Mouse (Mus musculus) layer of hippocampus, adult 2 months (tissue): ENCODE measurements around the gene Krt86. TPM values are rescaled to one million over a fixed set of nuclear protein-coding genes. Genes with fewer than 3 reads are reported as not detected.

Experiments used
- DNase-seq, 2 experiments: peaks; one replicate each; pipeline ENCODE4 v3.0.0; 2022; ENCODE audit warnings: low spot score in 2 of 2
- H3K27ac ChIP-seq: fragments of 200-600 bp; 2 replicates; pipeline ENCODE4 v1.8.1; 2022
- H3K4me3 ChIP-seq: fragments of 200-600 bp; 2 replicates; pipeline ENCODE4 v1.8.1; 2022; ENCODE audit warnings: mild to moderate bottlenecking
- CTCF ChIP-seq: fragments of 200-600 bp; conservative IDR thresholded peaks from 2 replicates; pipeline ENCODE4 v1.8.1; 2022; ENCODE audit warnings: antibody characterized with exemption, mild to moderate bottlenecking, moderate library complexity
- total RNA-seq, 2 experiments: library from RNA; stranded (reverse); gene quantifications; 2 replicates each; pipeline ENCODE4 v1.2.3; 2021

Krt86 gene
- total RNA-seq, 2 experiments from 2014 or later = not detected

GRCm38 (mm10) chr15:101469093-101469492 is 4.2 kb upstream of the Krt86 start:
- no peak overlapping the region for H3K27ac ChIP-seq
- no peak for TF ChIP-seq CTCF
- H3K4me3 ChIP-seq = no peak overlapping the region
- no peak for DNase-seq

DNA sequence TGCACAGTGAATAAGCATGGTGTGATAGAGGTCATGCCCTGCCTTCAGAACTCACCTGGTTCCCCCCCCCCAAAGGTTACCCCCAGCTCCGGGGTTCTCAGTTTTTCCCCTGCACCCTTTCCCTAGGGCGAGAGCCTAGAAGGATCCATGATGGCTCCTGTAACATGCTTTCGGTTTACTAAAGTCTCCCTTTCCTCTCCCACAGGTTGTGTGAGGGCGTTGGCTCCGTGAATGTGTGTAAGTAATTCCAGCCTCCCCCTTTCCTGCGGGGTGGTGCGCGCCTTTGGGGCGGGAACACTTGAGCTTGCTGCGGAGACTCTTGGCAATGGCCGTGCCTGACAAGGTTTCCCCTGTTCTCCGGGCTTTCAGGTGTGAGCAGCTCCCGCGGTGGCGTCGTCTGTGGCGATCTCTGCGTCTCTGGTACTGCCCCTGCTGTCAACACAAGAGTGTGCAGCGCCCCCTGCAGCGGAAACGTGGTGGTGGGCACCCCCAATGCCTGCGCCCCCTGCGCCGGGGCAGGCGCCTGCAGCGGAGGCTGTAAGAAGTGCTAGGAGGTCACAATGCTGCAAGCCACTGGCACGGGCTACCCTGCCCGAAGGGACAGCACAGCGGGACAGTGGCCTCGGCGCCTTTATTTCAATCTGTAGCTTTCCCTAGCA is 5.9 kb downstream of the Krt86 start:
- peak overlapping the region; percentile 32 for H3K4me3 ChIP-seq
- peak; percentile 79 for TF ChIP-seq CTCF

DNA sequence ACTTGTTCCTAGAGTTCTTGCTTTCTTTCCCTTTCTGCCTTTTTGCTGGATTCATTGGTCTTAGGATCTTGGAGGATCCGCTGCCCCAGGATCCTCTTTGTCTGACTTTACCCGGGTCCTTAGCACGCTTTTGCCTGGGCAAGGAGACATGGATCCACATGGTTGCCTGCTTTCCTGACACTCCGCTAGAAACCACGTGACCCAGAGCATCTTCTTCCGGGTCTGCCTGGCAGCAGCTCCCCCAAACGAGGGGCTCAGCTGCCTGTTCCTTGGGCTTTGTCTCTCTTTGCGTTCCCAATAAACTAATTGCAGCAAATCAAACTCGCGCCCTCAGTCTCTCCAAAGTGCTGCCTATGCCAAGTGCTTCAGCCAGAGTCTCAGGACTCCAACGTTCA is 6.4 kb downstream of the Krt86 start:
- DNase-seq = no peak
- H3K27ac ChIP-seq = no peak overlapping the region
- TF ChIP-seq CTCF = no peak
- peak overlapping the region; percentile 32 for H3K4me3 ChIP-seq

More for the DNA sequence above, 5.9 kb downstream of the Krt86 start:
- peak; percentile 9 to 56 for DNase-seq
- no peak overlapping the region for H3K27ac ChIP-seq

GRCm38 (mm10) chr15:101482056-101482455 is 8.8 kb downstream of the Krt86 start:
- no peak overlapping the region for H3K27ac ChIP-seq
- H3K4me3 ChIP-seq = no peak overlapping the region
- DNase-seq = no peak
- no peak for TF ChIP-seq CTCF

GRCm38 (mm10) chr15:101483646-101484045 is 10.4 kb downstream of the Krt86 start:
- Histone ChIP-seq H3K27ac (no peak overlapping the region), H3K4me3 (no peak overlapping the region)
- no peak for TF ChIP-seq CTCF
- no peak for DNase-seq

GRCm38 (mm10) chr15:101484939-101485338 is 11.7 kb downstream of the Krt86 start:
- TF ChIP-seq CTCF = no peak
- Histone ChIP-seq H3K4me3 (no peak overlapping the region), H3K27ac (no peak overlapping the region)
- no peak for DNase-seq

DNA sequence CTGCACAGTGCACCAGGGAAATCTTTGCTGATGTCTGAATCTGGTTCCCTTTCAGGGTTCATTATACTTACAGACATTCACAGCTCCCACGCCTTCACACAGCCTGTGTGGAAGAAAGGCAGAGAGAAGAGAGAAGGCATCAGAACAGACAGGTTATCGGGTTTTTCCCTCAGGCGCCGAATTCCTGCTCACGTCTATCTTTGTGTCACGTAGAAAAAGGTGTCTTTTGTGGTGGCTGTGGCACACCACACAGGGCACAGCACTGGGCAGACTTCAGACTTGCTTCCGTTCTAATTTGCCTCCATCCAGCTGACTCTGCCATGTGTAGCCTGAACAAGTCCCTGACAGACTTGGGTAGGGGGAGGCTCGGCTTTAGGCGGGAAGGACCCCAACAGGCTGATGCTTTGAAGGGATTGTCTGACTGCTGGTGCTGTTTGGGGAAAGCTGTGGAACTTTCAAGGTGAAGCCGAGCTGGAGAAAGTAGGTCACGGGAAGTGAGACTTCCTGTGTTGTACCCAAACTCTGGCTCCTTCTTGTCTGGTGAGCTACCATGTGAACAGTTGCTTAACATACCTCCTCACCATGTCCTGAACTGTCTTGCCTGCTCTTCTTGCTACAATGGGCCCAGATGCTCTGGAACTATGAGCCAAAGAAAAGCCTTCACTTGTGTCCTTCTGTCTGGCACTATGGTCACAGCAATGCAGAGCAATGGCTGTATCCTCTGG is 12.8 kb downstream of the Krt86 start:
- DNase-seq = peak in 1 of 2 experiments; percentile 8
- H3K4me3 ChIP-seq = no peak overlapping the region
- no peak overlapping the region for H3K27ac ChIP-seq
- TF ChIP-seq CTCF = no peak

DNA sequence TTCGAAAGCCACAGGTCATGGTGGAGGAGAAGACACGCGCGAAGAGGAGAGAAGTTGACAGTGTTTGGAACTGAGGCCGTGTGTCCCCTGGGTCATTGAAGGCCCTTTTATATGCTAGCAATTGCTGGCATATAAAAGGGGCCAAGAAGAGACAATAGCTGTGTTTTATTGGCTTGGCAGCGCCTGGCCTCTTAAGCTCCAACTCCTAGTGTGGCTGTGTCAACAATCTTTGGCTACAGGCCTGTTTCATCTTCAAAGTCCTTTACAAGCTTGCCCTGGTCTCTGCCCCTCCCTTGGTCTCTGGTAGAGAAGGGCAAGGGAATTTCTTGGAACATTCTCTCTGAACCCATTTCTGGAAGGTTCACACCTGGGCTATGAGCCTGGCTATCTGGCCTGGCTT is 18.2 kb downstream of the Krt86 start, which contains the start of gene Krt83:
Gene Krt83 (minus strand): TSS at position 82 of the 400 bp plus-strand sequence.
- H3K27ac ChIP-seq = no peak within 1 kb of the TSS
- DNase-seq = no peak
- TF ChIP-seq CTCF = no peak
- no peak within 1 kb of the TSS for H3K4me3 ChIP-seq

DNA sequence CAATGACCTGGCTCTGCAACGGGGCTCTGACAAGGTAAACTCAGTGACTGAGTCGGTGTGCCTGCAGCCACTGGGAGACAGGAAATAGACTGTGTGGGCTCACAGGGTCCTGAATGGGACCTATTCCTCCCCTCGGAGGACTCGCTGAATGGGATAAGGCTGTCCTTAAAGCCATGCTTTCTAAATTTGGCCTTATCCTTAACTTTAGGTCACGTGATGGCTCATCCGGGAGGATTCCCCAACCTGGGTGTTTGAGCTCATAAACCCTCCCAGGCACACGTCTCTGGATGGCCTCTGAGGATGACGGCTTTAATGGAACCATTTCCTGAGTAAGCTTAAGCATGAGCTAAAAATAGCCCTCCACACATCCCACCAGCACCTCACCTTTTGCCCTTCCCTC is 19.4 kb downstream of the Krt86 start:
- no peak overlapping the region for H3K4me3 ChIP-seq
- no peak for DNase-seq
- no peak for TF ChIP-seq CTCF
- no peak overlapping the region for H3K27ac ChIP-seq

DNA sequence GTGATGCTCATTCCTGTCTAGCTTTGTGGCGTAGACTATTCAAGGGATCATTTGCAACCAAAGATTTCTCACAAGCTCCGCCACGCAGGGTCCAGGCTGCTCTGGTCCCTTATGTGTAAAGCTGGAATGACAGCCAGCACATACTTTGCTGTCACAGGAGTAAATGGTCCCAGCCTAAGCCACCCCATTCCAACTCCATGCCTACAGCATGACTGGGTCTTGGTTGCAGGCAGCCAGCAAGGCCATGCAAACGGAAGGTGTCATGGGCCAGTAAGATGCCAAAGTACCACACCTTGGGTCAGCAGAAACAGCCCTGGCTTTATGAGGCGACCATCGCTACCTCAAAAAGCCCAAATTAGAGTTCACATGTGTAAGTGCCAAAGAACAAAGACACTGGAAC is 20.4 kb downstream of the Krt86 start:
- no peak overlapping the region for H3K27ac ChIP-seq
- no peak for TF ChIP-seq CTCF
- no peak for DNase-seq
- no peak overlapping the region for H3K4me3 ChIP-seq

DNA sequence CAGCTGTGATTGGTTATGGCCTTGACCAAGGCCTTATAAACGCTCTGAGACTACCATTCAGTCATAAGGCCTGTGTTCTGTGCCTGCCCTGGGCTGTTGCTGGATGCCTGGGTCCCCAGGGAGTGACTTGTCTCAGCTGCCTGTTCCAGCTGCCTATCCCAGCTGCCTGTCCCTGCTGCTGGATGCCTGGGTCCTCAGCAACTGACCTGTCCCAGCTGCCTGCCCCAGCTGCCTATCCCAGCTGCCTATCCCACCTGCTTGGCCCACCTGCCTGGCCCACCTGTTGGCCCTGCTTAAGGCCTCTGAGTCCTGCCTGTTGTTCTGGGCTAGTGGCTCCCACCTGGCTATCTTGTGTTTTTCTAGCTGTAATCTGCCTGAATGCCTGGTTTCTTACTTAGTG is 20.9 kb downstream of the Krt86 start:
- no peak overlapping the region for H3K27ac ChIP-seq
- no peak overlapping the region for H3K4me3 ChIP-seq
- TF ChIP-seq CTCF = no peak
- no peak for DNase-seq

DNA sequence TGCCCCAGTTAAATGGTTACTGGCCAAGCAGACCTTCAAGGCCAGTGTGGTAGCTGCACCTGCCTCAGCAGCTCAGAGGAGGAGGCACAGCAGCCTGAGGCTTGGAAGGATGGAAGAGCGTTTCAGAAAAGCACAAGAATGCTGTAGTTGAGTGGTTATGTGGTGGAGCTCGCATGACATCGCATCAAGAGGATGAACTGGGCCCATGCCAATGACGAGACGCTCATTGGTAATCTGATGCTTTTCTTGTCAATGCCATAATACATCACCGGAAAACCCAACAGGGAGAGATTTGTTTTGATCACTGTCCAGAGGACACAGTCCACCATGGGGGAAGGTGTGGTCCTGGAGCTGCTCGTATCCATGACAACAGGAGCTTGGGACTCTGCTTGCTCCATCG is 22.0 kb downstream of the Krt86 start:
- H3K4me3 ChIP-seq = no peak overlapping the region
- DNase-seq = no peak
- no peak for TF ChIP-seq CTCF
- no peak overlapping the region for H3K27ac ChIP-seq

DNA sequence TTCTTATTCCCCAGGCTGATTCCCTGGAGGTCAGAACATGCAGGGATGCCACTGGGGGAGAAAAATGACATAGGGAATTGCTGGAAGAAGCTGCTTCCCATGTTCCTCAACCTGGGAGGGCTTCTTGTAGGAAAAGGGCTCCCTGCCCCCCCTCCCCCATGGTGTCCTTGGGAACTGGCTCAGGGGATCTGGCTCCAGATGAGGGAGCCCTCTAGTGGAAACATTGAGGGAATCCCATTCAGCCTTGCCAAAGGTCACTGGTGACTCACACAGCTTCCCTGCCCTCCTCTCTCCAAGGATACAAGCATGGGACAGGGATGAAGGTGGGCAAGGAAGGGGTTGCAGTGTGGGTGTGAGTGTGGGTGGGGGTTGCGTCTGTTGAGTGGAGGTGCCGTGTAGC is 23.9 kb downstream of the Krt86 start:
- peak; percentile 74 for TF ChIP-seq CTCF
- peak; percentile 4 to 22 for DNase-seq
- no peak overlapping the region for H3K27ac ChIP-seq

More for the DNA sequence above, 23.9 kb downstream of the Krt86 start:
- no peak overlapping the region for H3K4me3 ChIP-seq
